Mouse (Mus musculus): ENCODE results near the gene Bhlhe41.

GRCm38 (mm10) chr6:145852708-145853107, 12.7 kb downstream of the Bhlhe41 start:
- TF ChIP-seq POLR2A (IDR thresholded peaks at IDR 0.05; ENCODE audit: insufficient read depth, low read depth, low read length) (no peak), CTCF (IDR thresholded peaks at IDR 0.05; ENCODE audit: insufficient read depth, low read depth, low read length) (no peak)
